Mouse (Mus musculus) E14TG2a.4 (cell line): ENCODE measurements around the gene Lhpp.

Source experiments
- H3K27me3 ChIP-seq: 2 replicates; pipeline ENCODE4 v1.6.1; 2014; ENCODE audit warnings: low read length, control low read depth; ENCODE audit not compliant: insufficient read depth
- H3K36me3 ChIP-seq: 2 replicates; pipeline ENCODE4 v1.6.1; 2014; ENCODE audit warnings: low read length, control low read depth; ENCODE audit not compliant: insufficient read depth
- H3K4me1 ChIP-seq: replicated peaks from 2 replicates; pipeline ENCODE4 v1.6.1; 2014; ENCODE audit warnings: low read depth, low read length, control low read depth
- H3K4me3 ChIP-seq: replicated peaks from 2 replicates; pipeline ENCODE4 v1.5.1; 2014; ENCODE audit warnings: mild to moderate bottlenecking, low read length
- H3K9me3 ChIP-seq: 2 replicates; pipeline ENCODE4 v1.6.1; 2014; ENCODE audit warnings: low read length, control low read depth
- CTCF ChIP-seq: conservative IDR thresholded peaks from 2 replicates; pipeline ENCODE4 v1.5.1; 2014; ENCODE audit warnings: low read length
- NANOG ChIP-seq: IDR thresholded peaks from 2 replicates; pipeline ENCODE4 v1.6.1; 2014; ENCODE audit warnings: borderline replicate concordance, low read length, mixed read lengths
- POU5F1 ChIP-seq: IDR thresholded peaks from 2 replicates; pipeline ENCODE4 v1.6.1; 2014; ENCODE audit warnings: low read length, borderline replicate concordance

Lhpp gene

DNA sequence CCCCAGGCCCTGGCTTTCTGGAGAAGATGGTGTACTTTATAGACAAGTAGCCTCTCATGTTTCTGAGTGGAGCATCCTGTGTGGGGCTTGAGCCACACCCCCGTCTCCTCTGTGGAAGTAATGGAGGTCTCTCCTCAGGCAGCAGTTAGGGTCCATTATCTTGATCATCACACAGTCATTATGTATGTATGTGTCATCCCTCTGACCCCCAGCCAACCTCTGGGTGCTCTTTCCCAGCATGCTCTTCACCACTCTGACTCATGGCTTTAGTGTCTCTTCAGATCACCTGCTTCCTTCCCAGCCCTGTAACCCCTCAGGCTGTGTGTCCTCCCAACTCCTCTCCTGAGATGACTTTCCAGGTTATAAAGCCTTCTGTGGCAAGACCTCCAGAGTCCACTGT is 31.2 kb downstream of the Lhpp start:
- Histone ChIP-seq H3K36me3 (0 out of 2 replicates have a peak, but pooled peaks cover 4% of the 10 kb centered on the region), H3K27me3 (peaks cover 2% of the 10 kb centered on the region), H3K9me3 (no peaks in the 10 kb centered on the region), H3K4me1 (peaks cover 5% of the 10 kb centered on the region), H3K4me3 (no peak overlapping the region)
- no peak for TF ChIP-seq CTCF
- no peak for TF ChIP-seq NANOG

DNA sequence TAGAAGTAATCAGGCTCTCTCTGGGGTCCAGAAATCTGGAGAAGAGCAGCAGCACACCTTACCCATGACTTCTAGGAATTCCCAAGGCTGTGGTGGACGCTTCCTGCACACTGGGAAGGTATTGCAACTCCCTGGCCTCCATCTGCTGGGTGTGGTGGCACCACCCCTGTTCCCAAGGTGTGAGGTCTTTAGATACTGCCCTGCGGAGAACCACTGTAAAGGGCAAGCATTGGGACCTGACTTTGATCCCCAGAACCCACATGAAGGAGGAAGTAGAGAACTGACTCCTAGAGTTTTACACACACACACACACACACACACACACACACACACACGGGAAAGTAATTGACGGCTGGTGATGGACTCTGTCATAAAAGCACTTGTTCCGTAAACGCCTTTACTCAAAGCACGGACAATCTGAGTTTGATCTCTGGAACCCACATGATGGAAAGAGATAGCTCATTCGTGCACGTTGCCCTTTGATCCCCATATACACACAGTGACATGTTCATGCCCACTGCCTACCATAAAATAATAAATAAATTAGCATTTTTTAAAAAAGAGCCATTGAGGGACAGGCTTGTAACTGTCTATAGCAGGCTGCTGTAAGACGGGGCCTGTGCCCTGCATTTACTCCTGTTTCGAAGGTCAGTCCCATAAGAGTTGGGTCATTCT is 34.3 kb downstream of the Lhpp start:
- peaks cover 2% of the 10 kb centered on the region; the same call in 1 of the 2 replicates for H3K27me3 ChIP-seq
- no peaks in the 10 kb centered on the region for H3K4me1 ChIP-seq
- no peaks in the 10 kb centered on the region for H3K9me3 ChIP-seq
- H3K36me3 ChIP-seq = 0 out of 2 replicates have a peak, but pooled peaks cover 4% of the 10 kb centered on the region
- H3K4me3 ChIP-seq = no peak overlapping the region
- TF ChIP-seq POU5F1 (no peak), NANOG (no peak), CTCF (no peak)

DNA sequence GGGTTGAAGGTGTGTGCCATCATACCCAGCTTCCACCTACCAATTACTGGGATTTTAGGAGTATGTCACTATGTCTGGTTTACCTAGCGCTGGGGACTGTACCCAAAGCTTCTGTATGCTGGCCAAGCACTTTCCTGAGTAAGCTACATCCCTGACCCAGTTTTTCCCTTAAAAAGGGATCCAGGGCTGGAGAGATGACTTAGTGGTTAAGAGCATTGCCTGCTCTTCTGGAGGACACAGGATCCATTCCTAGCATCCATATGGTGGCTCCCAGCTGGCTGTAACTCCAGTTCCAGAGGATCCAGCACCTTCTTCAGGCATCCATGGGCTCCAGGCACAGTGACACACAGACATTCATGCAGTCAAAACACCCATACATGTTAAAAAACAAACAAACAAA is 36.1 kb downstream of the Lhpp start:
- Histone ChIP-seq H3K4me1 (no peaks in the 10 kb centered on the region), H3K36me3 (0 out of 2 replicates have a peak, but pooled peaks cover 4% of the 10 kb centered on the region), H3K9me3 (no peaks in the 10 kb centered on the region), H3K4me3 (no peak overlapping the region), H3K27me3 (peaks cover 2% of the 10 kb centered on the region; the same call in 1 of the 2 replicates)
- TF ChIP-seq CTCF (no peak), POU5F1 (no peak), NANOG (no peak)

DNA sequence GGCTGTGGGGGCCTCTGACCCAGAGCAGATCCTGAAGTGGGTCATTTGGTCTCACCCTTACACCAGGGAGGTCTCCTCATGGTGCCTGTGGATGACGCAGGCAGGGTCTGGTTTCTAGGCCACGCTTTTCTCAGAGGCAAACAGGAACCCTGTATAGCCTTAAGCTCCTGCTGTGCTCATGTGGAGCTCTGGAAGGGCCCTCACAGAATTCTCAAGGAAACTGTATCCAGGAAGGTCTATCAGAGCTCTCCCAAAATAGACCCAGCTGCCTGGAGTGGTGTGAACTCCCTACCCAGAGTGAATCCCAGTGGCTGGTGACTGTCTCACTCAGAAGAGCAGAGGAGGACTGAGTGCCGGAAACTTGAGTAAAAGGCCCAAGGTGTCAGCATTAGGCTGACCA is 44.0 kb downstream of the Lhpp start:
- H3K36me3 ChIP-seq = no peaks in the 10 kb centered on the region
- no peak overlapping the region for H3K4me3 ChIP-seq
- H3K27me3 ChIP-seq = peaks cover 7% of the 10 kb centered on the region; the same call in 1 of the 2 replicates
- no peaks in the 10 kb centered on the region for H3K9me3 ChIP-seq
- no peak for TF ChIP-seq CTCF
- no peak for TF ChIP-seq POU5F1
- TF ChIP-seq NANOG = no peak
- peaks cover 40% of the 10 kb centered on the region for H3K4me1 ChIP-seq

DNA sequence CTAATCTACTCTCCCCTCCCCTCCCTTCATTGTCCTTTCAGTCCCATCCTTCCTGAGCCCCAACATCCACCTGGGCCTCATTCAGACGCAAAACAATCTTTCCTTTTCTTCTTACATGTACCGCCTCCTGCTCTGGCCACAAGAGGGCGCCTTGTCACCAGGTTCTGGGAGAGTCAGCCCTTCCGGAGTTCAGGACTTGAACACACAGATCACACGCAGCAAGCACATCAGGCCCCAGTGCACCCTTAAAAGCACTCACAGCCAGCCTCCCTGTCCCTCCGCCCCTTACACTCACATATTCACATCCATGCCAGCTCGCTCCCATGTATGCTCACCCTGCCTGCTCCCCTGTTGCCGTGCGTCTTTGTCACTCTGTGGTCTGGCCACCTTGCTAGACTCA is 45.6 kb downstream of the Lhpp start:
- no peaks in the 10 kb centered on the region for H3K9me3 ChIP-seq
- TF ChIP-seq NANOG (no peak), CTCF (peak; percentile 69), POU5F1 (no peak)
- H3K4me3 ChIP-seq = peak overlapping the region; percentile 50
- H3K36me3 ChIP-seq = no peaks in the 10 kb centered on the region
- H3K27me3 ChIP-seq = peaks cover 7% of the 10 kb centered on the region; the same call in 1 of the 2 replicates
- H3K4me1 ChIP-seq = peaks cover 44% of the 10 kb centered on the region

DNA sequence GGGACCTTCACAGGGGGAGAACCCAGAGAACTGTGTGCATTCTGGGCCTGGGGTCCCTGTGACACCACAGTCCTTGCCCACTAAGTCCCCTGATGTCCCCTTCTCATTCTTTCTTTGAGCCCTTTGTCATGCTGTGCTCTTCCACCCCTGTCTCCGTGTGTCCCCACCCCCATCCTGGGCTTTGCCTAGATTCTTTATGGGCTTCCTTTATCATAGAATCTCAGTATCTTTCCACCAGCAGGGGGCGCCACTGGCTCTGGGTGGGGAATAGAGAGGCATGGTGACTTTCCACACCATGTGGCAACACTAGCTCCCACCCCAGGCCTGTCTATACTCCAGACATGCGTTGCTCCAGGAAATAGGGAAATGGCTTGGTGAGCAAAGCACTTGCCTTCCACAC is 46.1 kb downstream of the Lhpp start:
- no peaks in the 10 kb centered on the region for H3K9me3 ChIP-seq
- H3K4me1 ChIP-seq = peaks cover 44% of the 10 kb centered on the region
- TF ChIP-seq POU5F1 (no peak), NANOG (no peak), CTCF (peak; percentile 69)
- peak overlapping the region; percentile 50 for H3K4me3 ChIP-seq
- peaks cover 7% of the 10 kb centered on the region; the same call in 1 of the 2 replicates for H3K27me3 ChIP-seq
- H3K36me3 ChIP-seq = no peaks in the 10 kb centered on the region

DNA sequence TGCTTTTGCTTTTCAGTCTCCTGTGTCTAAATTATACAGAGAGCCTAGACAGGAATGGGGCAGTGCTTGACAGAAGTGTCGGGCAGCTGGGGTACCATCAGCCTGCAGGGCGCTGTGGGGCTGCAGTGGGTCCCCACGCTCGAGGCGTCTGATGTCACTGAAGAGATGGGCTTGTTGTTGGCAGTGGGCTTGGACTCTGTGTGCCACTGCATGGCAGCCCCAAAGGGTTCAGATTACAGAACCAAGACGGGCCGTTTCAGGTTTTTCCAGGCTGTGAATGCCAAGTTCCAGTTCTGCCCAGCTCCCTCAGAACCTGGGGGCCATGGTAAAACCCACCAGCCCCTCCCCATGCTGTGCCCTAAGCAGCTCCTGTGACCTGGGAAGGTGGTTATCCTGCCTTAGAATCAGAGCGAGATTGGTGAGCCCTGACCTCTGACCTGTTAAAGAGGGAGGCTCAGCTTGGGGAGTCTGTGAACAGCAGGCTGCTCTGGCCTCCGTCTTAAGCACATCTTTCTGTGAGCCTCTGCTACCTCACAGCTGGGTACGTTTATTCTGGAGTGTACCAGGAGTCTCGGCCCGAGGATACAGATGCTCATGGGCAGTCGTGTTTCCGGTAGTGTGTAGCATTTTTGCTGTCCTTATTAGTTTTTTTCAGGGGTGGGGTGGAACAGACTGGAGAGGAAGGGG is 47.1 kb downstream of the Lhpp start:
- TF ChIP-seq POU5F1 (no peak), CTCF (no peak), NANOG (no peak)
- Histone ChIP-seq H3K36me3 (no peaks in the 10 kb centered on the region), H3K4me1 (peaks cover 44% of the 10 kb centered on the region), H3K27me3 (peaks cover 7% of the 10 kb centered on the region; the same call in 1 of the 2 replicates), H3K4me3 (0 out of 2 replicates have a peak overlapping the region, but pooled peaks have one; percentile 26), H3K9me3 (no peaks in the 10 kb centered on the region)

DNA sequence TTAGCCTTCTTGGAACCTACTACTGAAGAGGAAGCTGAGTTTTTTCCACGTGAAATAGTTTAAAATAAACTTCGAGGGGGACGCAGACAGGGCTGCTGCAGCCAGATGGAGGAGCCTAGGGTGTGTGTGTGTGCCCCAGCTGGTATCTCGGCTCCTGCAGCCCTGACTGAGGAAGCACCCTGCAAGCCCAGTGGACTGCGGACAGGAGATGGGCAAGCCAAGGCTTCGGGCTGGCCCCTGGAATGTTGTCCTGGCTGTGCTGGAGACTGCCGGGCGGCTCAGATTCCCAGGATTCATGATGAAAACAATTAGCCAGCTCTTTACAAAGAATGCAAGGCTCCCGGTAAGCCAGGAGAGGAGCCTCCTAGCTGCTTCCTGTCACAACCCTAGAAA is 47.6 kb downstream of the Lhpp start:
- Histone ChIP-seq H3K4me1 (peaks cover 44% of the 10 kb centered on the region), H3K9me3 (no peaks in the 10 kb centered on the region), H3K4me3 (no peak overlapping the region), H3K27me3 (peaks cover 4% of the 10 kb centered on the region; the same call in 1 of the 2 replicates), H3K36me3 (no peaks in the 10 kb centered on the region)
- TF ChIP-seq POU5F1 = no peak
- TF ChIP-seq CTCF = no peak
- no peak for TF ChIP-seq NANOG
